Mouse (Mus musculus): ENCODE measurements around the gene Nostrin.

Gene Nostrin

GRCm38 (mm10) chr2:69135661-69136576, at the start of gene Nostrin:
Nostrin (plus strand) TSS chr2:69135800.
- DNase-seq (ENCODE audit: low spot score in 2 of 2), result peak; percentile 16 to 20

GRCm38 (mm10) chr2:69086505-69087260, 48.9 kb upstream of the Nostrin start:
- DNase-seq (ENCODE audit: low spot score in 2 of 2), result no peak

GRCm38 (mm10) chr2:69095836-69096235, 39.8 kb upstream of the Nostrin start:
- no peak for DNase-seq (ENCODE audit: low spot score in 2 of 2)

DNA sequence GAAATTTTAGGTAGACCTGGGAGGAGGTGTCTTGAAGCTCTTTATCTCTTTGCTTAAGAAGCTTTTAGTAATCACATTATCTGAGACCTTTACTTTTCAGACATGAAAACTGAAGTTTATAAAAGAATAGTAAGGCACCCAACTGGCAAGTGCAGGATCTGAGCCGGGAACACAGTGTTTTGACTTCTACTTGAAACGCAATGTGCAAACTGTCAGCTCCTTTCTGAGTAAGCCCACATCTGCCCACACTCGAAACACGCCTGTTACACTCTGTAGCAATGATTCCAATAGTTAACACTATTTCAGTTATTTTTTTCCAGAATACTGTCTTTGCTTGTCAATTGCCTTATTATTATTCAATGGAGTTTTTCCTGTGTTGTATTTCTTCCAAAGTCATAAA, 38.8 kb upstream of the Nostrin start:
- DNase-seq (ENCODE audit: low spot score in 2 of 2), result no peak

GRCm38 (mm10) chr2:69097526-69097925, 38.1 kb upstream of the Nostrin start:
- no peak for DNase-seq (ENCODE audit: low spot score in 2 of 2)

DNA sequence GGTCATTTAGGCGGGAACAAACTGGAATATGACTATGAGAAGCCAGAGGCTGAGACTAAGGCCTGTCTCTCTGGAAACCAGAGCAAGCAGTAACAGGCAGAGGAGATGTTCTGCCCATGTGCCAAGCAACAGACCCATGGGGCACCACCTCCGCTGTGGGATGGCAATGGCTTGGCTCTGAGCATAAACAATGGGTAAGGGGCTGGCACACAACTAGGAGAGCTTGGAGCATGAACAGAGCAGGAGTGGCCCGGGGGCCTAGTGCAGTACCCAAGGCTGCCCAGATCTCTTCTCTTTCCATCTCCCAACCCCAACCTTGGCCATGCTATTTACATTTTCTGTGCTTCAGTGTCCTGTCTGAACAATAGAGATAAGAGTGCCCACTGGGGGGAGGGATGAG, 36.9 kb upstream of the Nostrin start:
- no peak for DNase-seq (ENCODE audit: low spot score in 2 of 2)

- no peak for DNase-seq (ENCODE audit: low spot score in 2 of 2)
Observed at GRCm38 (mm10) chr2:69099147-69099546, 36.5 kb upstream of the Nostrin start.

- peak in 1 of 2 experiments; percentile 11 for DNase-seq (ENCODE audit: low spot score in 2 of 2)
Observed at GRCm38 (mm10) chr2:69100706-69101105, 34.9 kb upstream of the Nostrin start.

DNA sequence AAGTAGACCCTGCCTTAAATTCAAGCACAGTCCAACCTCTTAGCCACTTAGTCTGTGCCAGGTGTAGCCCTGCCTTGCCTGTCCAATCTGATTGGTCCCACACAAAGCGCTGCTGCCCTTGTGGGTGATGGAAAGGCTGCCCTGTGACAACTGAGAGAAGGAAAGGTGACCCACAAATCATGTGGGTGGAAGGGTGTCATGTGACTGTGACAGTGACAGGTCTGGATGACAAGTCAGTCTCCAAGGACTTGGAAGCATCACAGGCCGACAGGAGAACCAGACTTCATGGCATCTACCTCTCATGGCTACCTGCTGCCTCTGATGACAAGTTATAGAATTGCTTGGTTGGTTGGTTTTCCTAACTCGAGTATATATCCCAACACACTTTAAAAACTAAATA, 32.1 kb upstream of the Nostrin start:
- no peak for DNase-seq (ENCODE audit: low spot score in 2 of 2)

GRCm38 (mm10) chr2:69104511-69105145, 31.0 kb upstream of the Nostrin start:
- DNase-seq (ENCODE audit: low spot score in 2 of 2), result no peak

DNA sequence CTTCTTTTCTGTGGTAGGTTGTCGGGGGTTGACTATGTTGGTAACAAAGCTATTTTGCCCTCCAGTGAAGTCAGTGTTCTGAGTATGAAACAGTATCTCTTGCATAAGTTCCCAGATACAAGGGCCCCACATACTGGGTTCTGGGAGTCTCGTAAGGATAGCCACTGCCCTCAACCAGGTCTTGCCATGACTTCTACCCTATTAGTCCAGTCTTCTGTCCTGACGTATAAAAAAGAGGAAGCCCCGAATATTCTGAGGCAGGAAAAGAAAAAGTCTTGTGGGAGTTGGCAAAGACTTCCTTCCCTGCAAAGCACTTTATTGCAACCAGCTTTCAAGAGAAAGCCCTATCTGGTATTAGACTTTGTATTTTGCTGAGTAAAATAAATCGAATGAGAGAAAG, 26.4 kb upstream of the Nostrin start:
- no peak for DNase-seq (ENCODE audit: low spot score in 2 of 2)

DNA sequence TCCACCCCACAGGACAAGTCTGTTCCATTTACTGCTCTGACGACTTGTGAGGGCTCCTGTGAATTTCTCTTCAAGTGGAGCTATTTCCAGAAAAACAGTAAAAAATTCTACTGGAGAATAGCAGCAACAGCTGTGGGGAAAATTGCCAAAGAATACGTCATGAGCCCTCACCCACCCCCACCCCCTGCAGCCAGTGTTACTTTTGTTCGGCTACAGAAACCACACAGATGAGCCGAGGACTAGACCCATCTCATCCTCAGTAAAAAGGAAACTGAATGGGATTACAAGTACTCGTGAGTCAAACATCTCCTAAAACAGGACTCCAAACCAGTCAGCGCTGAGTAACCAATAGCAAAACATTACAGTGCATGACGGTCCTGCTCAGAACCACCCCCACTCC, 25.9 kb upstream of the Nostrin start:
- DNase-seq (ENCODE audit: low spot score in 2 of 2), result no peak

- no peak for DNase-seq (ENCODE audit: low spot score in 2 of 2)
Observed at GRCm38 (mm10) chr2:69112609-69113008, 23.0 kb upstream of the Nostrin start.

DNA sequence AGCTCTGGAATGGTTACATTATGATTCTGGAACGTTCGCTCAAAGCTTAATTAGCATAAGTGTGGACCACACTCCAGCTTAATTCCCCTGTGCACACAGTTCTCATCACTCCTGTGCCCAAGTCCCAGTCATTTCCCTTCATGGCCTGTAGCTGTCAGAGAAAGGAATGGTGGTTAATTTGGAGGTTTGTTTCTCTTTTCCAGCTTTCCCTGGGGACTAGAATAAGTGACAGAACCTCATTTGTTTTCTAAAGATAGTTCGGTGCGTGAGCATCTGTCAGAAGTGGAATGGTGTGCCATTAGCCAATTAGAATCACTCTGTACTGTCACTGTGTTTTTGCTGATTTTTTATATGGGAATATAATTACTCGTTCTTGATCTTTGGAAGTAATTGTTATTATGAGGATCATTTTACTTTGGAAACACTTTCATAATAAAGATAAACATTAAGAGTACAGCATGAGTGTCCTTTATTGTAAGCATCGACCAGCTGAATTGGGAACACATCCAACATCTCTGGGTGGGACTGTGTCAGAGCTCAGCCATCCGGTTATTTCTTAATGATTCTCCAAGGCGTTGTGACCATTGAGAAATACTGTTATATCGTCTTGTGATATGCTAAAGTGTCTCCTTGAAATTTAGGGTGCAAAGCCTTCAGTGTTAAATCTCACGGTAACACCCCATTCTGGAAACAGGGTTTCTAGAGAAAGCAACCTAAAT, 21.6 kb upstream of the Nostrin start:
- no peak for DNase-seq (ENCODE audit: low spot score in 2 of 2)

DNA sequence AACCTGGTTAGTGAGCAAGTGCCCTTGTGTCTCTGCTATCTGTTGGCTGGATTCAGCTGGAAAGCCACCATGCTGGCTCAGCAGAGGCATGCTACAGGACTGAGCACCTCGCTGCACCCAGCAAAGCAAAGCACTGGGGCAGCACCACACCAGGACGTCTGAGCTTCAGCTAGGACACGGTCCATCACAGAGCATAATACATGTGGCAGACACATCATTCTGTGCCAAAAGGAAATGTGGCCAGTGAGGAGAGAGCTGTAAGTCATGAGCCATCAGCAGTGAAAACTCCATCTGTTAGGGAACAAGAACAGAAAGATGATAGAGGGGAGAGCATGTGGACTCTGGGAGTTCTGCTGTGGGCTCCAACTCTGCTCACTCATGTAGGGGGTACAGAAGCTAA, 19.7 kb upstream of the Nostrin start:
- DNase-seq (ENCODE audit: low spot score in 2 of 2), result no peak

- no peak for DNase-seq (ENCODE audit: low spot score in 2 of 2)
Observed at GRCm38 (mm10) chr2:69116767-69117166, 18.8 kb upstream of the Nostrin start.

DNA sequence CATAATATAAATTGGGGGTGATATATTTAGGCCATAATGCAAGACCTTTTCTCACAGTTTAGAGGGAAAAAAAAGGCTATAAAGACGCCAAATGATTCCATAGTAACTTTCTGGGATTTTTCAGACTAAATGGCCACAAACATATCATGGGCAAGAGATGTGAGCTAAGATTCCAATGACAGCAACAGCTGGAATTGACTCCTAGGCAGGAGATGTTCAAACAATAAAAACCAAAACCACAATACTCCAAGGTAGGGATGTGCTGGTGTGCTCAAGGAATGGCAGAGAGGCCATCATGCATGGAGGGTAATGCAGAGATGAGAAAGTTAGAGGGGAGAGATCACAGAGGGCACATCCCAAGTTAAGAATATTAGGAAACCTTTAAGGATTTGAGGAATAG, 16.6 kb upstream of the Nostrin start:
- no peak for DNase-seq (ENCODE audit: low spot score in 2 of 2)

GRCm38 (mm10) chr2:69119718-69120117, 15.9 kb upstream of the Nostrin start:
- DNase-seq (ENCODE audit: low spot score in 2 of 2), result no peak

- no peak for DNase-seq (ENCODE audit: low spot score in 2 of 2)
Observed at GRCm38 (mm10) chr2:69121681-69122080, 13.9 kb upstream of the Nostrin start.

DNA sequence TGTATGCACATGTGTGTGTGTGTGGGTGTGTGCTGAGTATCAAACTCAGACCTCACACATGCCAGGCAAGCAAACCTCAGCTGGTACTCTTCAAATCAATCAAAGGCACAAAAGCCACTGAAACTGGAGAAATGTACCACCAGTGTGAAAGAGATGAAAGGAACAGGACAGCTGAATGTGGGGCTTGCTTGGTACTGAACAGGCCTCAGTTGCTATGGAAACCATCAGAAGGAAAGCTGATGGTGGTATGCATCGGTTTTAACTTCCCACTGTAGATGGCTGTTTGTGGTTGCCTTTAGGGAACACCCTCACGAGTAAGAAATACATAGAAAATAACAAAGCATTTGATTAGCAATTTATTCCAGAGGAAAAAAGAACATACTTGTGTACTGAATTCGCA, 10.2 kb upstream of the Nostrin start:
- DNase-seq (ENCODE audit: low spot score in 2 of 2), result no peak

- DNase-seq (ENCODE audit: low spot score in 2 of 2), result no peak
Observed at GRCm38 (mm10) chr2:69128321-69128720, 7.3 kb upstream of the Nostrin start.

DNA sequence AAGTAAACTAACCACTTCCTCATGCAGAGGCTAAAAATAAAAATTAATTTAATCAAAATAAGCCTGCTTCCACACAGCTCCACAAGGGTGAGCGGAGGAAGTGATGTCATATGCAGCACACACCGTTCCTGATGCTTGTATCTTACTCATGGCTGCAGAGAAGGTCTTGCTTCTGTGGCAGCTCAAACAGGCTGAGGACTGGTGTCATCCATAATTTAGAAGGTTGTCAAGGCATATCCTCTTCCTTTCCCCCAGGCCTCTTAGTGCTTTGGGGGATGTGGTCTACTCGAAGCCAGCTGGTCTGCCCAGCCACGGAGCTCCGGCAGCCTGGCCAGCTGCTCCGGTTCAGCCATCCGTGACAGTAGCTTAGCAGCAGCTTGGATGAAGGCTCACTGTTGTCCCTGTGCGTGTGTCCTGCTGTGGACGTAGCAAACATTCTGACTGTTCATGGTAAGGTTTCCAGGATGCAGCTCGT, 6.6 kb upstream of the Nostrin start:
- DNase-seq (ENCODE audit: low spot score in 2 of 2), result no peak

Data from urinary bladder, adult 18-20 months (tissue).